Mouse (Mus musculus): Measurements from ENCODE around the gene Card6.

DNA sequence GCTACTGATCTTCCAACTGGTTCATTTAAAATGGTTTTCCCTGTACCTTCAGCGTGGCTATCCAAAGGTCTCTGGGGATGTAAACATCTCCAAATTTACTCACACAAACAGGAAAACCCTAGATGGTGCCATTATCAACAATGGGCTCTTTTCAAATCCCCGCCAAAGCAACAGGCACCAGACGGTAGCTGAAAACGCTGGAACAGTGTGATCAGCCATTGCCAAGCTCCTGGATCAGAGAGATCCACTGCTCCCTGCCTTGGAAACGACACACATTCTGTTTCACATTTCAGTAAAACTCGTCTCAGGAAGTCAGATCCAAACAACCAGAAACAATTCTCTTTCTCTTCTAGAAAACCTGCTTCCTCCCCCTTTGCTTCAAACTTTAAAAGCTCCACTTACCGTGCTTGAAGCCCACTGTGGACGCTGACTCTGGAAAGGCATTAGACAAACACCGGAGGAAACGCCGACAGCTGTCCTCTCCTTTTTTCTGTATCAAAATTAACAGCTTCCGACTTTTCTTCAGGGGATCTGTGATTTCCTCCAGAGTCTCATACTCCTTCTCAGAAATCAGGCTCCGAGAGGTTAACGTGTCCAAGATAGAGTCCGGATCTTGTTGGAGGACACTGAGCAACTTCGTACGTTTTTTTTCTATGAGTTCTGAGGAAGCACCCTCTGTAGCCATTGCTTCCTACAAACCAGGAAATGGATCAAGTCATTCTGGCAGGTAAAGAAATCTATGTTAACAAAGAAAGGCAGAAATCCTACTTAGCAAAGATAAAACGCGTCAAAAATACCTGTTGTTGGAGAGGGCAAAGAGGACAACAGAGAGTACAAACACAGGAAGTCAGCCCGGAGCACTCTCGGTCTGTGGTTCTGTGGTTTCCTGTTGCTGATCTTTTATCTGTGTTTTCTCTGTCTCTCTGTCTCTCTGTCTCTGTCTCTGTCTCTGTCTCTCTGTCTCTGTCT is at the start of gene Card6:
- TF ChIP-seq CTCF (IDR thresholded peaks at IDR 0.05; ENCODE audit: low read depth, low read length): no peak
- no peak for TF ChIP-seq GATA1 (IDR thresholded peaks at IDR 0.05; ENCODE audit: borderline replicate concordance, low read length)
- TF ChIP-seq TAL1 (conservative IDR thresholded peaks at IDR 0.05; ENCODE audit: low read depth, low read length): no peak

All from G1E (cell line).